Mouse (Mus musculus) megakaryocyte, embryonic 14.5 days (primary cell): Measurements from ENCODE around the gene Aqr. TPM values are rescaled to one million over a fixed set of nuclear protein-coding genes. Genes with fewer than 3 reads are reported as not detected.
A peak's percentile ranks its signal among the peaks of the same experiment; 100 is the strongest.

ENCODE experiments used
- H3K27me3 ChIP-seq: replicated peaks from 2 replicates; pipeline ENCODE3; 2012; ENCODE audit warnings: inconsistent platforms
- H3K36me3 ChIP-seq: replicated peaks from 2 replicates; pipeline ENCODE3; 2012; ENCODE audit warnings: low read length, inconsistent platforms, mixed read lengths
- H3K4me1 ChIP-seq: 2 replicates; pipeline ENCODE4 v1.6.1; 2012; ENCODE audit warnings: inconsistent platforms
- H3K4me3 ChIP-seq: replicated peaks from 2 replicates; pipeline ENCODE3; 2012; ENCODE audit warnings: moderate library complexity, mild to moderate bottlenecking, inconsistent platforms
- H3K9me3 ChIP-seq: 2 replicates; pipeline ENCODE4 v1.6.1; 2012; ENCODE audit warnings: inconsistent platforms
- FLI1 ChIP-seq: IDR thresholded peaks from 2 replicates; pipeline ENCODE4 v1.6.1; 2012; ENCODE audit warnings: low read length, inconsistent platforms, mixed read lengths
- GATA1 ChIP-seq: IDR thresholded peaks from 3 replicates; pipeline ENCODE4 v1.6.1; 2012; ENCODE audit warnings: mixed read lengths, low read length, inconsistent platforms, borderline replicate concordance
- polyA plus RNA-seq: library from polyadenylated mRNA; stranded (reverse); fragments of >175 nt; gene quantifications from 2 replicates; pipeline ENCODE4 v1.2.3, GENCODE M21; 2012; ENCODE audit warnings: low replicate concordance; ENCODE audit not compliant: insufficient read depth

Gene Aqr
- polyA plus RNA-seq, 1 experiment: 2.8 TPM

- peaks cover 5% of the 10 kb centered on the region for H3K27me3 ChIP-seq
- TF ChIP-seq FLI1: no peak
- no peak for TF ChIP-seq GATA1
- H3K4me3 ChIP-seq: peak overlapping the region; percentile 92
- peaks cover 24% of the 10 kb centered on the region for H3K4me1 ChIP-seq
- no peaks in the 10 kb centered on the region for H3K9me3 ChIP-seq
- peaks cover 21% of the 10 kb centered on the region for H3K36me3 ChIP-seq
Measured at GRCm38 (mm10) chr2:114174651-114175484, 12.0 kb downstream of the Aqr start.

DNA sequence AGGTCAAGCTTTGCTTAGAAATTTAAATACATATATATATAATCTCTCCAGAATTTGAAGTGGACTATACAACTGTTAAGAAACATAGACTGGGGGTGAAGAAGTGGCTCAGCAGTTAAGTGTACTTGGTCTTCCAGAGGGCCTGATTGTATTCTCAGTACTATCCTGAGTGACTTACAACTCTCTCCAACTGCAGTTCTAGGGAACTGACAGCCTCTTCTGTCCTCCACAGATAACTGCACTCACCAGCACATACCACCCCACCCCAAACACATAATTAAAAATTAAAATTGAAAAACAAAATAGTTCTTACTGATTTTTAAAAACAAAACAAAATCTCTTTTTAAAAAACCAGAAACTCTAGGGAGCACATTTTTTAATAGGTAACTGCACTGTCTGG, 13.6 kb downstream of the Aqr start:
- H3K4me1 ChIP-seq: peaks cover 26% of the 10 kb centered on the region
- H3K9me3 ChIP-seq: no peaks in the 10 kb centered on the region
- no peak overlapping the region for H3K4me3 ChIP-seq
- peaks cover 5% of the 10 kb centered on the region for H3K27me3 ChIP-seq
- peaks cover 31% of the 10 kb centered on the region for H3K36me3 ChIP-seq
- TF ChIP-seq GATA1 (no peak), FLI1 (no peak)

DNA sequence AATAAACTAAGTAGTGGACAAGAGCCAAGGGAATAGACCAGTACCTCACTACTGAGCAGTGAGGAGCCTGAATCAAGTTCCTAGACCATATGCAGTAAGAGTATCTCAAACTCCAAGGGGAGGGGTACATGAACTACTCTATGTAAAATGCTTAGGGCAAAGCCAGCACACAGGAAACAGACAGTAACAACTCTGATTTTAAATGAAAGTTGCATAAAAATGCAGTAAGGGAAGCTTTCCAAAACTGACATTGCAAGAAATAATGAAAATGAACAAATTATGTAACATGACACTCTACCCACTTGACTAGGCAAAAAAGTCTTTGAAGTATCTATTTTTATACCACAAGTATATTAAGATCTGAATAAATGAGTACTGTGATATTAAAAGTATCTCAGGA, 19.0 kb downstream of the Aqr start:
- Histone ChIP-seq H3K9me3 (no peaks in the 10 kb centered on the region), H3K4me1 (peaks cover 15% of the 10 kb centered on the region), H3K36me3 (peaks cover 79% of the 10 kb centered on the region), H3K4me3 (no peak overlapping the region), H3K27me3 (no peaks in the 10 kb centered on the region)
- TF ChIP-seq FLI1: no peak
- no peak for TF ChIP-seq GATA1

DNA sequence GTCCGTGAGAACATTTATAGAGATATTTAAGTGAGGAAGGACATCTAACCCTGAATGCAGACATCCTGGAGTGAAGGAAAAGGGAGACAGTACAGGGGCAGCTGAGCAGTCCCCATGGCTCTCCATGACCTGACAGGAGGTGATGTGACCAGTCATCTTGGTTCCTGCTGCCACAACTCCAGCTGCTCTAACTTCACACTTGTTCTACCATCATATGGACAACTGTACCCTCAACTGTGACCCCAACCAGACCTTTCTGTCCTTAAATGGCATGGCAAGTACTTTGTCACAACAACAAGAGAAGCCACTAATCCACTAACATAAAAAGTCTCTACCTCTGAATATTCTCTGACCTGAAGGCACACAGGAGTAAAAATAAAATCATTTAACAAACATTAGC, 24.8 kb downstream of the Aqr start:
- Histone ChIP-seq H3K27me3 (no peaks in the 10 kb centered on the region), H3K4me1 (peaks cover 10% of the 10 kb centered on the region), H3K9me3 (no peaks in the 10 kb centered on the region), H3K4me3 (no peak overlapping the region), H3K36me3 (peaks cover 90% of the 10 kb centered on the region)
- TF ChIP-seq FLI1: no peak
- no peak for TF ChIP-seq GATA1

GRCm38 (mm10) chr2:114157345-114157744, 29.5 kb downstream of the Aqr start:
- H3K36me3 ChIP-seq: peaks cover 91% of the 10 kb centered on the region

DNA sequence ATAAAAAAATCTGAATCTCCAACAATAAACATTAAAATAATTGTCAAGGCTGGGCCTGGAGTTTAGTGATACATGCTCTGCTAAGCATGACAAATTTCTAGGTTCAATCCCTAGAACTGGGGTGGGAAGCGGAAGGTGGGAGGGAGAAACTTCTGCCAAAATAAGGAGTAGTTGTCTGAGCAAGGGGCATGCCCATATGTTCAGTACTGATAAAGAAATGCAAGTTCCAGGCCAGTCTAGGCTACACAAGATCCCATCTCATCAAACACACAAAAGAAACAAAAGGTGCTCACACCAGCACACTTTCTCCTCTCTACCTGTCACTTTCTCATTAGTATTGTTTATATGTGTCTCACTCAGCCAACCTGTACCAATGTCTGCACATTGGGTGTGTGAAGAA, 30.2 kb downstream of the Aqr start:
- peaks cover 8% of the 10 kb centered on the region for H3K4me1 ChIP-seq
- no peaks in the 10 kb centered on the region for H3K9me3 ChIP-seq
- TF ChIP-seq GATA1 (no peak), FLI1 (no peak)
- H3K36me3 ChIP-seq: peaks cover 91% of the 10 kb centered on the region
- H3K27me3 ChIP-seq: no peaks in the 10 kb centered on the region
- H3K4me3 ChIP-seq: no peak overlapping the region

More at GRCm38 (mm10) chr2:114157345-114157744, 29.5 kb downstream of the Aqr start:
- Histone ChIP-seq H3K4me3 (no peak overlapping the region), H3K4me1 (peaks cover 10% of the 10 kb centered on the region), H3K27me3 (no peaks in the 10 kb centered on the region), H3K9me3 (no peaks in the 10 kb centered on the region)
- no peak for TF ChIP-seq FLI1
- no peak for TF ChIP-seq GATA1

DNA sequence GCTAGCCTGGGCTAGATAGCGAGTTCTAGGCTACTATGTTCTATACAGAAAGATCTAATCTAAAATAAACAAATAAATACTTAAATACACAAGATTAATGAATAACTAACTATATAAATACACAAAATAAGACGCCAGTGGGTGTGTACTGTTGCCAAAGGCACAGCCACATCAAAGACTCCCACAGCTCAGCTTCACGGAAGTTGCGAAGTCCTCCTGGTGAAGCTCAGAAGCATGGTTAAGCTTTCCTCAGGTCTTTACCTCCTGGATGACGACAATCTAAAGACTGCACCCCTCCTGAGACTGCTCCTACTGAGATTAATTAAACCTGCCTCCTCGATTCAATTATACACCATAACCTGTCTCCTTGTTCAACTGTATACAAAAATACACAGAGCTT, 33.6 kb downstream of the Aqr start:
- H3K4me1 ChIP-seq: peaks cover 3% of the 10 kb centered on the region
- H3K27me3 ChIP-seq: no peaks in the 10 kb centered on the region
- no peak for TF ChIP-seq GATA1
- TF ChIP-seq FLI1: no peak
- H3K9me3 ChIP-seq: no peaks in the 10 kb centered on the region
- H3K36me3 ChIP-seq: peaks cover 95% of the 10 kb centered on the region
- no peak overlapping the region for H3K4me3 ChIP-seq

- H3K9me3 ChIP-seq: no peaks in the 10 kb centered on the region
- TF ChIP-seq GATA1 (no peak), FLI1 (no peak)
- H3K36me3 ChIP-seq: peaks cover 97% of the 10 kb centered on the region
- H3K4me1 ChIP-seq: no peaks in the 10 kb centered on the region
- no peaks in the 10 kb centered on the region for H3K27me3 ChIP-seq
- H3K4me3 ChIP-seq: no peak overlapping the region
Measured at GRCm38 (mm10) chr2:114146864-114147458, 39.9 kb downstream of the Aqr start.

- Histone ChIP-seq H3K4me1 (no peaks in the 10 kb centered on the region), H3K36me3 (peaks cover 97% of the 10 kb centered on the region), H3K4me3 (no peak overlapping the region), H3K9me3 (no peaks in the 10 kb centered on the region), H3K27me3 (no peaks in the 10 kb centered on the region)
- no peak for TF ChIP-seq GATA1
- no peak for TF ChIP-seq FLI1
Measured at GRCm38 (mm10) chr2:114145315-114145801, 41.5 kb downstream of the Aqr start.

- H3K4me3 ChIP-seq: no peak overlapping the region
- no peaks in the 10 kb centered on the region for H3K9me3 ChIP-seq
- no peak for TF ChIP-seq FLI1
- TF ChIP-seq GATA1: no peak
- H3K27me3 ChIP-seq: no peaks in the 10 kb centered on the region
- no peaks in the 10 kb centered on the region for H3K4me1 ChIP-seq
- H3K36me3 ChIP-seq: peaks cover 97% of the 10 kb centered on the region
Measured at GRCm38 (mm10) chr2:114144915-114145314, 41.9 kb downstream of the Aqr start.
